Mouse (Mus musculus): ENCODE results near the gene Duoxa1. TPM values are rescaled to one million over a fixed set of nuclear protein-coding genes. Genes with fewer than 3 reads are reported as not detected.

The Duoxa1 gene
- total and polyA plus RNA-seq, 2 experiments from 2014 or later: 0.35 TPM; not detected in 1

- H3K27ac ChIP-seq: no peak overlapping the region
- 89% methylated on average over 16 of the region's 16 CpGs for WGBS
- DNase-seq (ENCODE audit: low spot score) (no peak), ATAC-seq (no peak)
- peaks cover 16% of the 10 kb centered on the region for H3K4me1 ChIP-seq (ENCODE audit: insufficient read depth, low read length)
- TF ChIP-seq CTCF (IDR thresholded peaks at IDR 0.05; ENCODE audit: low read depth): no peak
- H3K4me2 ChIP-seq (ENCODE audit: low read depth, low read length): no peak overlapping the region
- H3K36me3 ChIP-seq (ENCODE audit: insufficient read depth, low read length): no peaks in the 10 kb centered on the region
- no peak overlapping the region for H3K9ac ChIP-seq (replicated peaks; ENCODE audit: low read length)
- no peaks in the 10 kb centered on the region for H3K9me3 ChIP-seq (ENCODE audit: low read length)
- H3K4me3 ChIP-seq (ENCODE audit: low read length): no peak overlapping the region
- peaks cover 9% of the 10 kb centered on the region for H3K27me3 ChIP-seq (ENCODE audit: insufficient read depth, low read length)
These were observed 8.2 kb downstream of the Duoxa1 start for GRCm38 (mm10) chr2:122305097-122305892.

- TF ChIP-seq CTCF (IDR thresholded peaks at IDR 0.05; ENCODE audit: low read depth): no peak
- no peak for ATAC-seq
- H3K27me3 ChIP-seq (ENCODE audit: insufficient read depth, low read length): peaks cover 14% of the 10 kb centered on the region
- no peaks in the 10 kb centered on the region for H3K9me3 ChIP-seq (ENCODE audit: low read length)
- 84% methylated on average over 6 of the region's 6 CpGs for WGBS
- H3K4me3 ChIP-seq (ENCODE audit: low read length): no peak overlapping the region
- peaks cover 16% of the 10 kb centered on the region for H3K4me1 ChIP-seq (ENCODE audit: insufficient read depth, low read length)
- no peak overlapping the region for H3K4me2 ChIP-seq (ENCODE audit: low read depth, low read length)
- no peak for DNase-seq (ENCODE audit: low spot score)
- no peaks in the 10 kb centered on the region for H3K36me3 ChIP-seq (ENCODE audit: insufficient read depth, low read length)
- no peak overlapping the region for H3K27ac ChIP-seq
- no peak overlapping the region for H3K9ac ChIP-seq (replicated peaks; ENCODE audit: low read length)
These were observed 9.0 kb downstream of the Duoxa1 start for GRCm38 (mm10) chr2:122304544-122304943.

- no peaks in the 10 kb centered on the region for H3K9me3 ChIP-seq (ENCODE audit: low read length)
- peak overlapping the region; percentile 89 for H3K4me2 ChIP-seq (ENCODE audit: low read depth, low read length)
- peak; percentile 57; the same call in 1 of the 2 replicates for ATAC-seq
- H3K36me3 ChIP-seq (ENCODE audit: insufficient read depth, low read length): no peaks in the 10 kb centered on the region
- peak; percentile 77 for TF ChIP-seq CTCF (IDR thresholded peaks at IDR 0.05; ENCODE audit: low read depth)
- no peak overlapping the region for H3K9ac ChIP-seq (replicated peaks; ENCODE audit: low read length)
- no peak overlapping the region for H3K27ac ChIP-seq
- peak overlapping the region; percentile 43; the same call in 1 of the 2 replicates for H3K4me3 ChIP-seq (ENCODE audit: low read length)
- DNase-seq (ENCODE audit: low spot score): peak; percentile 88
- peaks cover 26% of the 10 kb centered on the region for H3K27me3 ChIP-seq (ENCODE audit: insufficient read depth, low read length)
- H3K4me1 ChIP-seq (ENCODE audit: insufficient read depth, low read length): peaks cover 23% of the 10 kb centered on the region
- 12% methylated on average over 9 of the region's 9 CpGs for WGBS
These were observed 10.8 kb downstream of the Duoxa1 start for GRCm38 (mm10) chr2:122302574-122303241.

- H3K4me1 ChIP-seq (ENCODE audit: insufficient read depth, low read length): peaks cover 29% of the 10 kb centered on the region
- TF ChIP-seq CTCF (IDR thresholded peaks at IDR 0.05; ENCODE audit: low read depth): no peak
- peak overlapping the region; percentile 43 for H3K4me3 ChIP-seq (ENCODE audit: low read length)
- ATAC-seq (no peak), DNase-seq (ENCODE audit: low spot score) (no peak)
- H3K27me3 ChIP-seq (ENCODE audit: insufficient read depth, low read length): peaks cover 32% of the 10 kb centered on the region
- H3K27ac ChIP-seq: no peak overlapping the region
- H3K4me2 ChIP-seq (ENCODE audit: low read depth, low read length): peak overlapping the region; percentile 89
- H3K9ac ChIP-seq (replicated peaks; ENCODE audit: low read length): peak overlapping the region; percentile 43
- no peaks in the 10 kb centered on the region for H3K36me3 ChIP-seq (ENCODE audit: insufficient read depth, low read length)
- H3K9me3 ChIP-seq (ENCODE audit: low read length): no peaks in the 10 kb centered on the region
- 5% methylated on average over 23 of the region's 23 CpGs for WGBS
These were observed 11.5 kb downstream of the Duoxa1 start for GRCm38 (mm10) chr2:122301921-122302573.

- Histone ChIP-seq H3K27me3 (ENCODE audit: insufficient read depth, low read length) (peaks cover 33% of the 10 kb centered on the region), H3K9ac (replicated peaks; ENCODE audit: low read length) (peak overlapping the region; percentile 43), H3K4me2 (ENCODE audit: low read depth, low read length) (peak overlapping the region; percentile 89), H3K4me1 (ENCODE audit: insufficient read depth, low read length) (peaks cover 29% of the 10 kb centered on the region), H3K4me3 (ENCODE audit: low read length) (peak overlapping the region; percentile 43), H3K9me3 (ENCODE audit: low read length) (no peaks in the 10 kb centered on the region), H3K27ac (no peak overlapping the region), H3K36me3 (ENCODE audit: insufficient read depth, low read length) (no peaks in the 10 kb centered on the region)
- peak; percentile 61 for ATAC-seq
- 0 out of 2 replicates have a peak, but pooled peaks have one; percentile 5 for TF ChIP-seq CTCF (IDR thresholded peaks at IDR 0.05; ENCODE audit: low read depth)
- under 1% methylated on average over 48 of the region's 48 CpGs for WGBS
- peak; percentile 67 for DNase-seq (ENCODE audit: low spot score)
These were observed 12.2 kb downstream of the Duoxa1 start for GRCm38 (mm10) chr2:122301081-122301920.

GRCm38 (mm10) chr2:122300656-122301020 is 12.9 kb downstream of the Duoxa1 start:
- no peaks in the 10 kb centered on the region for H3K36me3 ChIP-seq (ENCODE audit: insufficient read depth, low read length)
- ATAC-seq (no peak), DNase-seq (ENCODE audit: low spot score) (no peak)
- no peak overlapping the region for H3K9ac ChIP-seq (replicated peaks; ENCODE audit: low read length)
- H3K27ac ChIP-seq: no peak overlapping the region
- H3K4me1 ChIP-seq (ENCODE audit: insufficient read depth, low read length): peaks cover 29% of the 10 kb centered on the region
- H3K4me3 ChIP-seq (ENCODE audit: low read length): peak overlapping the region; percentile 43
- peaks cover 33% of the 10 kb centered on the region for H3K27me3 ChIP-seq (ENCODE audit: insufficient read depth, low read length)
- H3K9me3 ChIP-seq (ENCODE audit: low read length): no peaks in the 10 kb centered on the region
- H3K4me2 ChIP-seq (ENCODE audit: low read depth, low read length): peak overlapping the region; percentile 89
- 7% methylated on average over 14 of the region's 14 CpGs for WGBS
- no peak for TF ChIP-seq CTCF (IDR thresholded peaks at IDR 0.05; ENCODE audit: low read depth)

Measured in hindbrain, postnatal 0 days (tissue).